Comparison of ENCODE assay signal across 15 mouse cellular contexts in genomic region chr5:39052490-39053250, GRCm38 (mm10).
DNase-seq lines count a peak whose midpoint lies in the region; ATAC-seq lines count a peak whose summit lies in the region.
"Had no signal": no experiment of that assay in that cellular context is flagged by ENCODE, and none has a peak within 500 bp of the region (broad histone marks: within the 10 kb centered on the region; RNA-seq: fewer than 3 reads in every experiment).

No protein-coding gene starts in this region.

- no peaks in the 10 kb centered on the region for H3K9me3 ChIP-seq in forebrain, embryonic 11.5 days (ENCODE audit: control insufficient read depth, low read length)
- H3K9me3 ChIP-seq in forebrain, embryonic 10.5 days = no peaks in the 10 kb centered on the region
- no peaks in the 10 kb centered on the region for H3K9me3 ChIP-seq in forebrain, embryonic 15.5 days
- peaks cover 4% of the 10 kb centered on the region; the same call in 1 of the 2 replicates for H3K9me3 ChIP-seq in heart, embryonic 12.5 days (replicated peaks)
- H3K9me3 ChIP-seq: liver, embryonic 15.5 days; midbrain, embryonic 12.5 days had no signal

- H3K36me3 ChIP-seq in forebrain, embryonic 11.5 days (ENCODE audit: control insufficient read depth, insufficient read depth, low read length) = no peaks in the 10 kb centered on the region
- no peaks in the 10 kb centered on the region for H3K36me3 ChIP-seq in forebrain, embryonic 10.5 days (replicated peaks)
- no peaks in the 10 kb centered on the region for H3K36me3 ChIP-seq in forebrain, embryonic 15.5 days
- no peaks in the 10 kb centered on the region for H3K36me3 ChIP-seq in heart, embryonic 12.5 days
- H3K36me3 ChIP-seq: liver, embryonic 15.5 days; midbrain, embryonic 12.5 days had no signal

- intact Hi-C loops in left cerebral cortex, postnatal 36 days (cut with DNase I) = loop anchor here (5.0 kb wide), 2 partner anchors 165 to 590 kb away; no protein-coding TSS in a partner anchor

- no peak overlapping the region for H3K4me2 ChIP-seq in forebrain, embryonic 11.5 days (ENCODE audit: low read depth, low read length, severe bottlenecking)
- no peak overlapping the region for H3K4me2 ChIP-seq in forebrain, embryonic 15.5 days (replicated peaks)
- no peak overlapping the region for H3K4me2 ChIP-seq in heart, embryonic 12.5 days
- H3K4me2 ChIP-seq: heart, embryonic 11.5 days; liver, embryonic 15.5 days; midbrain, embryonic 12.5 days had no signal

- ATAC-seq in forebrain, embryonic 11.5 days (replicated peaks; ENCODE audit: low FRiP score) = 0 out of 2 replicates have a peak, but pooled peaks have one; percentile 39
- ATAC-seq in forebrain, embryonic 15.5 days (replicated peaks) = peak; percentile 98
- ATAC-seq in heart, embryonic 12.5 days (ENCODE audit: insufficient number of reproducible peaks, low FRiP score) = no peak
- ATAC-seq: intestine, embryonic 16.5 days had no signal

- no peak overlapping the region for H3K9ac ChIP-seq in forebrain, embryonic 11.5 days (ENCODE audit: low read length)
- no peak overlapping the region for H3K9ac ChIP-seq in forebrain, embryonic 15.5 days (replicated peaks)
- no peak overlapping the region for H3K9ac ChIP-seq in heart, embryonic 12.5 days
- H3K9ac ChIP-seq: liver, embryonic 15.5 days; midbrain, embryonic 12.5 days had no signal

- H3K27me3 ChIP-seq in forebrain, embryonic 11.5 days (ENCODE audit: control insufficient read depth, insufficient read depth, low read length) = no peaks in the 10 kb centered on the region
- H3K27me3 ChIP-seq in forebrain, embryonic 10.5 days (ENCODE audit: poor library complexity, severe bottlenecking) = no peaks in the 10 kb centered on the region
- H3K27me3 ChIP-seq in forebrain, embryonic 15.5 days = no peaks in the 10 kb centered on the region
- no peaks in the 10 kb centered on the region for H3K27me3 ChIP-seq in heart, embryonic 12.5 days (replicated peaks)
- H3K27me3 ChIP-seq: liver, embryonic 15.5 days; midbrain, embryonic 12.5 days had no signal

- no peak for DNase-seq in forebrain, embryonic 11.5 days (ENCODE audit: low spot score)
- DNase-seq in forebrain, embryonic 10.5 days (ENCODE audit: extremely low spot score, low spot score) = no peak
- DNase-seq in layer of hippocampus, adult 18-20 months (ENCODE audit: low spot score in 2 of 2) = peak; percentile 61 to 82
- peak; percentile 57 to 69 for DNase-seq in left cerebral cortex, postnatal 36 days (ENCODE audit: low spot score in 2 of 2)
- no peak for DNase-seq in Muller cell, postnatal 12 days (ENCODE audit: inconsistent ontology term)
- no peak for DNase-seq in T-cell, adult 2 months (ENCODE audit: low spot score)
- DNase-seq: gastrocnemius, postnatal 25 days; kidney, postnatal 10 days; thymus, adult 18-20 months had no signal

- 78% methylated on average over 8 of the region's 8 CpGs for WGBS in forebrain, embryonic 11.5 days
- 82% methylated on average over 8 of the region's 8 CpGs for WGBS in forebrain, embryonic 10.5 days
- 43% methylated on average over 8 of the region's 8 CpGs for WGBS in forebrain, embryonic 15.5 days
- WGBS in heart, embryonic 12.5 days = 83% methylated on average over 8 of the region's 8 CpGs

- no peak overlapping the region for H3K4me3 ChIP-seq in forebrain, embryonic 11.5 days (ENCODE audit: low read depth, low read length)
- no peak overlapping the region for H3K4me3 ChIP-seq in forebrain, embryonic 10.5 days
- H3K4me3 ChIP-seq in forebrain, embryonic 15.5 days = no peak overlapping the region
- no peak overlapping the region for H3K4me3 ChIP-seq in heart, embryonic 12.5 days
- H3K4me3 ChIP-seq: liver, embryonic 15.5 days; midbrain, embryonic 12.5 days had no signal

- no peak overlapping the region for H3K27ac ChIP-seq in forebrain, embryonic 11.5 days (ENCODE audit: low read depth, low read length)
- no peak overlapping the region for H3K27ac ChIP-seq in forebrain, embryonic 10.5 days
- H3K27ac ChIP-seq in forebrain, embryonic 15.5 days (replicated peaks) = peak overlapping the region; percentile 28
- no peak overlapping the region for H3K27ac ChIP-seq in heart, embryonic 12.5 days (ENCODE audit: poor library complexity, severe bottlenecking)
- H3K27ac ChIP-seq: liver, embryonic 15.5 days; midbrain, embryonic 12.5 days had no signal

- no peaks in the 10 kb centered on the region for H3K4me1 ChIP-seq in forebrain, embryonic 11.5 days (replicated peaks; ENCODE audit: control insufficient read depth, insufficient read depth, low read length)
- no peaks in the 10 kb centered on the region for H3K4me1 ChIP-seq in forebrain, embryonic 10.5 days
- peaks cover 12% of the 10 kb centered on the region for H3K4me1 ChIP-seq in forebrain, embryonic 15.5 days
- no peaks in the 10 kb centered on the region for H3K4me1 ChIP-seq in heart, embryonic 12.5 days (replicated peaks)
- H3K4me1 ChIP-seq: liver, embryonic 15.5 days; midbrain, embryonic 12.5 days had no signal

Comparison
In these comparisons a context has a peak if more than half of its experiments do, and no peak if none do; other contexts are left out.
1. DNase-seq: peak in layer of hippocampus, adult 18-20 months (2 of 2) and left cerebral cortex, postnatal 36 days (2 of 2); none in forebrain, embryonic 11.5 days (single experiment), forebrain, embryonic 10.5 days (single experiment), Muller cell, postnatal 12 days (single experiment) and T-cell, adult 2 months (single experiment).